Mouse (Mus musculus): ENCODE results near the gene Fam81a. TPM values are rescaled to one million over a fixed set of nuclear protein-coding genes. Genes with fewer than 3 reads are reported as not detected.

The Fam81a gene
- polyA plus RNA-seq, 1 experiment from 2014 or later, result 13.3 TPM

- 95% methylated on average over 7 of the region's 7 CpGs for WGBS
- no peak overlapping the region for H3K4me3 ChIP-seq
- no peak overlapping the region for H3K4me2 ChIP-seq
- H3K4me1 ChIP-seq (replicated peaks), result no peaks in the 10 kb centered on the region
- no peaks in the 10 kb centered on the region for H3K36me3 ChIP-seq
- H3K9me3 ChIP-seq, result no peaks in the 10 kb centered on the region
- ATAC-seq (ENCODE audit: low FRiP score, low read depth), result no peak
- H3K27me3 ChIP-seq, result no peaks in the 10 kb centered on the region
- no peak overlapping the region for H3K27ac ChIP-seq (replicated peaks)
- no peak overlapping the region for H3K9ac ChIP-seq
Observed at GRCm38 (mm10) chr9:70081767-70082166, 60.6 kb downstream of the Fam81a start.

DNA sequence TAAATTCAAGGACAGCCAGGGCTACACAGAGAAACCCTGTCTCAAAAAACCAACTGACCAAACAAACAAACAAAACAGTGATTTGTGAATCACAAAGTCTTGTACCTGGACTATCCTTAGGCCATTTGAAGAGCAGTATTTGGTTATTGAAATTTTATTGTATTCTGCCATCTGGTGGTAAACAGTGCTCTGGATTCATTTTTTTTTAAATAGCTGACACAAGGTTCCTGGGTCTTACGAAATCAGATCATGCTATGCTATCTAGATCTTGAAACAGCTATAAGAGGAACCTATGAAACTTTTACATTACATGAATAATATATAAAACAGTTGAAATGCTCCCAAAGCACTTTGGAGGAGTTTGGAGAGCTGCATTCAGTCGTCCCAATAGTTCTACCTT, 61.4 kb downstream of the Fam81a start:
- H3K4me2 ChIP-seq, result no peak overlapping the region
- WGBS, result 70% methylated on average over 2 of the region's 2 CpGs
- ATAC-seq (ENCODE audit: low FRiP score, low read depth), result no peak

DNA sequence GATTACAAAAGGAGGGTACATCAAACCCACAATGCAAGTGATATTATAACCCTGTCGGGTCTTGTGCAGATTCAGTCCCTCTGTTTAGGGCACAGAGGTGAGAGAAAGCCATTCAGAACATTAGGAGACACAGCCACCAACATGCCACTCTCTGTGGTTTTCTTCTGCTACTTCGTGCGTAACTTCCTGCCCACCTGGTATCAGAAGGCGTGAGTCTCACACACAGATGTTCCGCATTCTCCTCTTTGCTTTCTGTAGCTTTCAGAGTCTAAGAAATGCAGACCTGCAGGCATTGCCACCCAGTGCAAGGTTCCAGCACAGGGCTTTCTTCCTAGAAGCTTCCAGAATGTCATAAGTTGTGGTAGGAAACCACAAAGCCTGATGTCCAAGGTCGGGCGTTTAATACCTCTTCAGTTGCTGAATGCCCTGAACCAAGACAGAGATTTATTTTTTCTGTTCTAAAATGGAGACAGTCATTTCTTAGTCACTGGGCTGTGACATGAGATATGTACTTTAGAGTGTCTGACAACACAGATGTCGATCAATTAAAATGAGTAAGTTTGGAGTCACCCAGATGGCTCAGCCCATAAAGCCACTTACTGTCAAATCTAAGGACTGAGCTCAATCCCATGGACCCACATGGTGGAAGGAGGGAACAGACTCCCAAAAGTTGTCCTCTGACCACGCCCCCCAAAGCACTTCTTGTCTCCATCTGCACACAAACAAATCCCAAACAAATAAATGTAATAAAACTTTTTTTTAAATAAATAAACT, 62.1 kb downstream of the Fam81a start:
- no peak overlapping the region for H3K27ac ChIP-seq (replicated peaks)
- no peak for ATAC-seq (ENCODE audit: low FRiP score, low read depth)
- H3K4me3 ChIP-seq, result no peak overlapping the region
- H3K9ac ChIP-seq, result no peak overlapping the region
- H3K9me3 ChIP-seq, result no peaks in the 10 kb centered on the region
- 92% methylated on average over 9 of the region's 9 CpGs for WGBS
- no peaks in the 10 kb centered on the region for H3K27me3 ChIP-seq
- H3K36me3 ChIP-seq, result no peaks in the 10 kb centered on the region
- H3K4me2 ChIP-seq, result no peak overlapping the region
- no peaks in the 10 kb centered on the region for H3K4me1 ChIP-seq (replicated peaks)

More for the DNA sequence above, 61.4 kb downstream of the Fam81a start:
- Histone ChIP-seq H3K9me3 (no peaks in the 10 kb centered on the region), H3K27me3 (no peaks in the 10 kb centered on the region), H3K4me1 (replicated peaks) (no peaks in the 10 kb centered on the region), H3K36me3 (no peaks in the 10 kb centered on the region), H3K9ac (no peak overlapping the region), H3K4me3 (no peak overlapping the region), H3K27ac (replicated peaks) (no peak overlapping the region)

DNA sequence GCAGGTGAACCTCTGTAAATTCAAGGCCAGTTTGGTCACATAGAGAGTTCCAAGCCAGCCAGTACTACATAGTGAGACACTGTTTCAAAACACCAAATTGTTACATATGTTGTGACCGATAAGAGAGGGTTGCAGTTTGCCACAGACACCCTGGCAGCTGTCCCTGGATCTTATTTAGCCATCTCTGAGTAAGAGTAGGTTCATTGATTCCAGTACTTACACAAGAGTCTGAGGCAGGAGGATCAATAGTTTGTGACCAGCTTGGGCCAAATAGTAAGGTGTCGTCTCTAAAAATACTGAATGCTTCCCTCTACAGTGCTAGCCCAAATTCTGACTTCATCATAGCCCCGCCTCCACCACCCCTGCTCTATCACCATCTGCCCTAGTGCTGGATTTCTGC, 64.3 kb downstream of the Fam81a start:
- no peak overlapping the region for H3K9ac ChIP-seq
- H3K27me3 ChIP-seq, result no peaks in the 10 kb centered on the region
- no peak overlapping the region for H3K27ac ChIP-seq (replicated peaks)
- no peak for ATAC-seq (ENCODE audit: low FRiP score, low read depth)
- H3K4me2 ChIP-seq, result no peak overlapping the region
- no peak overlapping the region for H3K4me3 ChIP-seq
- 84% methylated on average over 3 of the region's 3 CpGs for WGBS
- no peaks in the 10 kb centered on the region for H3K4me1 ChIP-seq (replicated peaks)
- no peaks in the 10 kb centered on the region for H3K9me3 ChIP-seq
- H3K36me3 ChIP-seq, result no peaks in the 10 kb centered on the region

GRCm38 (mm10) chr9:70077170-70077569, 65.2 kb downstream of the Fam81a start:
- Histone ChIP-seq H3K9ac (no peak overlapping the region), H3K27me3 (no peaks in the 10 kb centered on the region), H3K4me1 (replicated peaks) (no peaks in the 10 kb centered on the region), H3K36me3 (no peaks in the 10 kb centered on the region), H3K4me2 (no peak overlapping the region), H3K27ac (replicated peaks) (no peak overlapping the region), H3K9me3 (no peaks in the 10 kb centered on the region), H3K4me3 (no peak overlapping the region)
- WGBS, result 61% methylated on average over 7 of the region's 7 CpGs
- no peak for ATAC-seq (ENCODE audit: low FRiP score, low read depth)

GRCm38 (mm10) chr9:70072387-70072786, 70.0 kb downstream of the Fam81a start:
- Histone ChIP-seq H3K36me3 (no peaks in the 10 kb centered on the region), H3K27me3 (no peaks in the 10 kb centered on the region), H3K9ac (no peak overlapping the region), H3K9me3 (no peaks in the 10 kb centered on the region), H3K27ac (replicated peaks) (no peak overlapping the region), H3K4me2 (no peak overlapping the region), H3K4me3 (no peak overlapping the region), H3K4me1 (replicated peaks) (no peaks in the 10 kb centered on the region)
- 93% methylated on average over 8 of the region's 8 CpGs for WGBS
- no peak for ATAC-seq (ENCODE audit: low FRiP score, low read depth)

GRCm38 (mm10) chr9:70069961-70070435, 72.4 kb downstream of the Fam81a start:
- Histone ChIP-seq H3K27ac (replicated peaks) (no peak overlapping the region), H3K9me3 (no peaks in the 10 kb centered on the region), H3K36me3 (no peaks in the 10 kb centered on the region), H3K4me1 (replicated peaks) (no peaks in the 10 kb centered on the region), H3K4me2 (no peak overlapping the region), H3K9ac (no peak overlapping the region), H3K27me3 (no peaks in the 10 kb centered on the region), H3K4me3 (no peak overlapping the region)
- WGBS, result 49% methylated on average over 8 of the region's 8 CpGs
- ATAC-seq (ENCODE audit: low FRiP score, low read depth), result no peak

DNA sequence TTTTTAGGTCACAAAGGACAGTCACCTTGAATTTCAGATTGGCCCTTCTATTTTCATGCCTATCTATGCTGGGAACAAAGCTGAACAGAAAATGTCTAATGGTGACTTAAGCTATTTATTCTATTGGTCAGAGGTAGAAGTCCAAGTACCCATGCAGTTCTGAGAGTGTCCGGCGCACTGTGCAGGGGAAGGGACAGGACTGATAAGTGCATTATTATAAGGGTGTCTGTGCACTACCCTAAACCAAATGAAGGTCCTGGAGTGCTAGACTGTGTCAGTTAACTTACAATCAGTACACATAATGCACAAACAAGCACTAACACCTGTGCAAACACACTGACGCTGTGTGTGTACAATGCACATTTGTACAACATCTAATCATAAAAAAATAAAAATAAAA, 74.9 kb downstream of the Fam81a start:
- Histone ChIP-seq H3K27ac (replicated peaks) (no peak overlapping the region), H3K4me1 (replicated peaks) (no peaks in the 10 kb centered on the region), H3K27me3 (no peaks in the 10 kb centered on the region), H3K4me3 (no peak overlapping the region), H3K9me3 (no peaks in the 10 kb centered on the region), H3K36me3 (no peaks in the 10 kb centered on the region), H3K4me2 (no peak overlapping the region), H3K9ac (no peak overlapping the region)
- WGBS, result 96% methylated on average over 3 of the region's 3 CpGs
- no peak for ATAC-seq (ENCODE audit: low FRiP score, low read depth)

- Histone ChIP-seq H3K36me3 (no peaks in the 10 kb centered on the region), H3K9me3 (no peaks in the 10 kb centered on the region), H3K4me2 (no peak overlapping the region), H3K4me1 (replicated peaks) (no peaks in the 10 kb centered on the region), H3K9ac (no peak overlapping the region), H3K27ac (replicated peaks) (no peak overlapping the region), H3K27me3 (no peaks in the 10 kb centered on the region), H3K4me3 (no peak overlapping the region)
- WGBS, result 87% methylated on average over 3 of the region's 3 CpGs
- ATAC-seq (ENCODE audit: low FRiP score, low read depth), result no peak
Observed at GRCm38 (mm10) chr9:70062012-70062411, 80.3 kb downstream of the Fam81a start.

DNA sequence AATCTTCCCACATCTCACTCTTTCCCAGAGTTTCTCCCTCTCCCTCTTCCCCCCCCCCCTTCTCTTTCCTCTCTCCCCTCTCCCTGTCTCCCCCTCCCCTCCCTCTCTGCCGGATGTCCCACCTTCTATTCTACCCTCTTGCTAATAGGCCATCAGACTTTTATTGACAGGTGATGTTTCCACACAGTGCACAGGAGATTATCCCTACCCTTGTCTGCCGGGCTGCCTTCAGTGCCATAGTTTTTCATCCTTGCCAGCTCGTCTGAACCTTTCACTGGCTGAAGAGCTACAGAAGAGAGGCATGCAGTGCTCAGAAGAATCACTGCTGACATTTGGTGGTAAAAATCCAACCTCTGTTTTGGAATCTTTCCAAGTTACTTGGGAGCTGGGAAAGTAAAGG, 88.9 kb downstream of the Fam81a start:
- Histone ChIP-seq H3K36me3 (no peaks in the 10 kb centered on the region), H3K4me2 (no peak overlapping the region)

GRCm38 (mm10) chr9:70052730-70053129, 89.6 kb downstream of the Fam81a start:
- no peaks in the 10 kb centered on the region for H3K27me3 ChIP-seq
- H3K4me3 ChIP-seq, result no peak overlapping the region
- no peaks in the 10 kb centered on the region for H3K36me3 ChIP-seq
- H3K9ac ChIP-seq, result no peak overlapping the region
- H3K4me2 ChIP-seq, result no peak overlapping the region
- no peak overlapping the region for H3K27ac ChIP-seq (replicated peaks)
- ATAC-seq (ENCODE audit: low FRiP score, low read depth), result no peak
- WGBS, result 55% methylated on average over 3 of the region's 3 CpGs
- no peaks in the 10 kb centered on the region for H3K9me3 ChIP-seq
- H3K4me1 ChIP-seq (replicated peaks), result 0 out of 2 replicates have a peak, but pooled peaks cover 5% of the 10 kb centered on the region

More for the DNA sequence above, 88.9 kb downstream of the Fam81a start:
- no peak overlapping the region for H3K27ac ChIP-seq (replicated peaks)
- no peaks in the 10 kb centered on the region for H3K9me3 ChIP-seq
- no peak overlapping the region for H3K9ac ChIP-seq
- WGBS, result 44% methylated on average over 3 of the region's 3 CpGs
- no peak for ATAC-seq (ENCODE audit: low FRiP score, low read depth)
- H3K27me3 ChIP-seq, result no peaks in the 10 kb centered on the region
- H3K4me3 ChIP-seq, result no peak overlapping the region
- 0 out of 2 replicates have a peak, but pooled peaks cover 5% of the 10 kb centered on the region for H3K4me1 ChIP-seq (replicated peaks)

DNA sequence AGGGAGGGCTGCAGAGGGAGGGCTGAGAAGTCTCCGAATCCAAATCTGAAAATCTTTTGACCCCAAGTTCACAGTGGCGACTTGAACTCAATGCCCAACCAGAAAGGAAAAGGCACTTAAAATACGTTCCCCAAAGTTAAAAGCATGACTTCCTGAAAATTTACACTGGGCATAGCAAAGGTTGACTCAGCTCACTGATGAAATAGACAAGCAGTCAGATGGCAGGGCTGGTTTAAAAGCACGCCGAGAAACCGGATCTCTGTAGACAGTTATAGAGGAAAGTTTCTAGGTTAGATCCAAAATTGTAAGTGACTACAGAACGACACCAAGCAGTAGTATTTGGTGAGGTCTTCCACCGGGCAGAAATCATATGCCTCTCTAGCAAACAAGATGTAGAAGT, 92.5 kb downstream of the Fam81a start:
- WGBS, result 51% methylated on average over 8 of the region's 8 CpGs
- no peaks in the 10 kb centered on the region for H3K9me3 ChIP-seq
- H3K4me1 ChIP-seq (replicated peaks), result 0 out of 2 replicates have a peak, but pooled peaks cover 5% of the 10 kb centered on the region
- no peaks in the 10 kb centered on the region for H3K27me3 ChIP-seq
- H3K27ac ChIP-seq (replicated peaks), result no peak overlapping the region
- H3K9ac ChIP-seq, result no peak overlapping the region
- H3K4me3 ChIP-seq, result no peak overlapping the region
- H3K36me3 ChIP-seq, result no peaks in the 10 kb centered on the region
- no peak overlapping the region for H3K4me2 ChIP-seq
- no peak for ATAC-seq (ENCODE audit: low FRiP score, low read depth)

- Histone ChIP-seq H3K9ac (no peak overlapping the region), H3K36me3 (no peaks in the 10 kb centered on the region), H3K9me3 (no peaks in the 10 kb centered on the region), H3K27me3 (no peaks in the 10 kb centered on the region), H3K4me3 (no peak overlapping the region), H3K4me2 (no peak overlapping the region), H3K4me1 (replicated peaks) (0 out of 2 replicates have a peak, but pooled peaks cover 5% of the 10 kb centered on the region), H3K27ac (replicated peaks) (no peak overlapping the region)
- WGBS, result 34% methylated on average over 3 of the region's 3 CpGs
- ATAC-seq (ENCODE audit: low FRiP score, low read depth), result no peak
Observed at GRCm38 (mm10) chr9:70049416-70049783, 93.0 kb downstream of the Fam81a start.
